8 mouse cellular contexts compared by ENCODE assay signal in genomic region chr11:98785772-98786281, GRCm38 (mm10). TPM values are rescaled to one million over a fixed set of nuclear protein-coding genes. Genes with fewer than 3 reads are reported as not detected.
DNase-seq lines count a peak whose midpoint lies in the region; ATAC-seq and TF ChIP-seq lines count a peak whose summit lies in the region.

No protein-coding gene starts in this region.

- H3K4me2 ChIP-seq in hindbrain, postnatal 0 days (ENCODE audit: low read depth, low read length) = peak overlapping the region; percentile 33

- DNase-seq in cerebellum, adult 11 months = peak; percentile 76
- DNase-seq in gastrocnemius, postnatal 10 days = peak; percentile 77
- peak; percentile 89 for DNase-seq in hindbrain, postnatal 0 days (ENCODE audit: low spot score)
- peak; percentile 86 to 97 for DNase-seq in left cerebral cortex, postnatal 14 days (ENCODE audit: low spot score in 2 of 2)
- peak; percentile 66 for DNase-seq in mesoderm, embryonic 11.5 days (ENCODE audit: low read depth, low spot score)

- peak; percentile 75 for TF ChIP-seq CTCF in hindbrain, postnatal 0 days (IDR thresholded peaks at IDR 0.05; ENCODE audit: low read depth)
- peak; percentile 55; the same call in 1 of the 2 replicates for TF ChIP-seq CTCF in small intestine, adult 2 months (IDR thresholded peaks at IDR 0.05; ENCODE audit: extremely low read depth, insufficient read length, insufficient replicate concordance, low read depth, low read length)

- H3K4me1 ChIP-seq in hindbrain, postnatal 0 days (ENCODE audit: insufficient read depth, low read length) = peaks cover 29% of the 10 kb centered on the region
- H3K4me1 ChIP-seq in small intestine, adult 2 months (ENCODE audit: control insufficient read depth, insufficient read depth, insufficient read length, low read length) = peaks cover 33% of the 10 kb centered on the region

- H3K27ac ChIP-seq in hindbrain, postnatal 0 days = peak overlapping the region; percentile 87
- peak overlapping the region; percentile 97 for H3K27ac ChIP-seq in small intestine, adult 2 months (ENCODE audit: insufficient read depth, low read depth, low read length)

- H3K9ac ChIP-seq in hindbrain, postnatal 0 days (replicated peaks; ENCODE audit: low read length) = peak overlapping the region; percentile 22; the same call in 1 of the 2 replicates

- H3K9me3 ChIP-seq in hindbrain, postnatal 0 days (ENCODE audit: low read length) = no peaks in the 10 kb centered on the region

- no peak for TF ChIP-seq POLR2A in small intestine, adult 2 months (IDR thresholded peaks at IDR 0.05; ENCODE audit: low read depth, low read length)

- no peak for ATAC-seq in cerebellum, adult (ENCODE audit: insufficient number of reproducible peaks, low FRiP score, low TSS enrichment)
- 0 out of 2 replicates have a peak, but pooled peaks have one; percentile 4 for ATAC-seq in common myeloid progenitor, adult 5-6 weeks (replicated peaks; ENCODE audit: low read depth, poor library complexity, severe bottlenecking)
- peak; percentile 44 for ATAC-seq in hindbrain, postnatal 0 days

- 5% methylated on average over 12 of the region's 12 CpGs for WGBS in hindbrain, postnatal 0 days
- WGBS in small intestine, adult 2 months = 8% methylated on average over 12 of the region's 12 CpGs

- H3K27me3 ChIP-seq in hindbrain, postnatal 0 days (ENCODE audit: insufficient read depth, low read length) = no peaks in the 10 kb centered on the region
- H3K27me3 ChIP-seq in small intestine, adult 2 months (ENCODE audit: control insufficient read depth, insufficient read depth, low read length) = no peaks in the 10 kb centered on the region

- H3K4me3 ChIP-seq in hindbrain, postnatal 0 days (ENCODE audit: low read length) = no peak overlapping the region
- H3K4me3 ChIP-seq in small intestine, adult 2 months (ENCODE audit: low read depth, low read length) = peak overlapping the region; percentile 53; the same call in 1 of the 2 replicates

- intact Hi-C loops in left cerebral cortex, postnatal 14 days (cut with DNase I) = loop anchor here (2.0 to 5.0 kb wide), 4 partner anchors 13 to 85 kb away; partner anchors contain the start of genes Csf3 and Thra

- H3K36me3 ChIP-seq in hindbrain, postnatal 0 days (ENCODE audit: insufficient read depth, low read length) = no peaks in the 10 kb centered on the region
- H3K36me3 ChIP-seq in small intestine, adult 2 months (ENCODE audit: control insufficient read depth, insufficient read depth, low read length) = no peaks in the 10 kb centered on the region

RNA-seq across cellular contexts. Expression of gene Msl1, which starts 9.5 kb away (rescaled TPM):
- total RNA-seq in common myeloid progenitor, adult 5-6 weeks (2017) = 72.8 and 88.2 TPM in 2 replicates
- total RNA-seq in gastrocnemius, postnatal 10 days (2021) = 10 to 100 TPM; 62.6 to 74.1 TPM
- 77.7 and 94.3 TPM in 2 replicates for total RNA-seq in hindbrain, postnatal 0 days (2014; rRNA removed)
- 25.0 and 25.4 TPM in 2 replicates for polyA plus RNA-seq in hindbrain, postnatal 0 days (2015; fragmentation: Nextera tagmentation; extraction: Ambion mirVana)
- total RNA-seq in left cerebral cortex, postnatal 14 days (2021) = 100 to 1,000 TPM; 168 to 170 TPM
- polyA plus RNA-seq in small intestine, adult 2 months (2012; rRNA removed) = 19.8 and 38.5 TPM in 2 replicates

RNA-seq across cellular contexts. Expression of gene Nr1d1, which starts 10.7 kb away (rescaled TPM):
- 0.58 and 1.6 TPM in 2 replicates for total RNA-seq in common myeloid progenitor, adult 5-6 weeks (2017)
- total RNA-seq in gastrocnemius, postnatal 10 days (2021) = 10 to 100 TPM; 42.4 to 58.7 TPM
- total RNA-seq in hindbrain, postnatal 0 days (2014; rRNA removed) = 7.5 and 8.6 TPM in 2 replicates
- polyA plus RNA-seq in hindbrain, postnatal 0 days (2015; fragmentation: Nextera tagmentation; extraction: Ambion mirVana) = 10.2 and 13.5 TPM in 2 replicates
- total RNA-seq in left cerebral cortex, postnatal 14 days (2021) = 10 to 100 TPM; 82.0 to 85.4 TPM
- 59.8 and 206 TPM in 2 replicates for polyA plus RNA-seq in small intestine, adult 2 months (2012; rRNA removed)

RNA-seq across cellular contexts. Expression of gene Casc3, which starts 18.9 kb away (rescaled TPM):
- total RNA-seq in common myeloid progenitor, adult 5-6 weeks (2017) = 39.5 and 46.5 TPM in 2 replicates
- total RNA-seq in gastrocnemius, postnatal 10 days (2021) = 10 to 100 TPM; 19.1 to 26.2 TPM
- total RNA-seq in hindbrain, postnatal 0 days (2014; rRNA removed) = 24.4 and 74.0 TPM in 2 replicates
- polyA plus RNA-seq in hindbrain, postnatal 0 days (2015; fragmentation: Nextera tagmentation; extraction: Ambion mirVana) = 35.4 and 35.7 TPM in 2 replicates
- 10 to 100 TPM; 53.1 to 54.6 TPM for total RNA-seq in left cerebral cortex, postnatal 14 days (2021)
- 11.7 and 22.0 TPM in 2 replicates for polyA plus RNA-seq in small intestine, adult 2 months (2012; rRNA removed)

RNA-seq across cellular contexts. Expression of gene Thra, which starts 45.4 kb away (rescaled TPM):
- total RNA-seq in common myeloid progenitor, adult 5-6 weeks (2017) = 23.6 and 33.2 TPM in 2 replicates
- total RNA-seq in gastrocnemius, postnatal 10 days (2021) = 100 to 1,000 TPM; 149 to 169 TPM
- 725 and 812 TPM in 2 replicates for total RNA-seq in hindbrain, postnatal 0 days (2014; rRNA removed)
- polyA plus RNA-seq in hindbrain, postnatal 0 days (2015; fragmentation: Nextera tagmentation; extraction: Ambion mirVana) = 160 TPM in 2 replicates
- total RNA-seq in left cerebral cortex, postnatal 14 days (2021) = 1,000 to 10,000 TPM in 1 of 2 experiments, 100 to 1,000 TPM in 1; 962 to 1,004 TPM
- polyA plus RNA-seq in small intestine, adult 2 months (2012; rRNA removed) = 46.5 and 128 TPM in 2 replicates

RNA-seq across cellular contexts. Expression of gene Rapgefl1, which starts 50.8 kb away (rescaled TPM):
- total RNA-seq in common myeloid progenitor, adult 5-6 weeks (2017) = 0.53 and 0.64 TPM in 2 replicates
- total RNA-seq in gastrocnemius, postnatal 10 days (2021) = 1 to 10 TPM; 1.9 to 2.6 TPM
- total RNA-seq in hindbrain, postnatal 0 days (2014; rRNA removed) = 29.5 and 44.1 TPM in 2 replicates
- 11.0 TPM in 2 replicates for polyA plus RNA-seq in hindbrain, postnatal 0 days (2015; fragmentation: Nextera tagmentation; extraction: Ambion mirVana)
- 100 to 1,000 TPM; 141 to 143 TPM for total RNA-seq in left cerebral cortex, postnatal 14 days (2021)
- polyA plus RNA-seq in small intestine, adult 2 months (2012; rRNA removed) = 11.4 and 47.6 TPM in 2 replicates
